Mouse (Mus musculus): ENCODE data around the gene Was.

GRCm38 (mm10) chrX:8101017-8101416 is 10.7 kb upstream of the Was start:
- TF ChIP-seq POLR2A (IDR thresholded peaks at IDR 0.05; ENCODE audit: borderline replicate concordance, low read depth, low read length) = no peak
- TF ChIP-seq CTCF (IDR thresholded peaks at IDR 0.05; ENCODE audit: low read depth, low read length) = no peak
